Mouse (Mus musculus): ENCODE results near the gene Scamp2. TPM values are rescaled to one million over a fixed set of nuclear protein-coding genes. Genes with fewer than 3 reads are reported as not detected.

The Scamp2 gene
- polyA plus RNA-seq, 1 experiment, result 35.5 TPM

- no peak overlapping the region; the same call in 1 of the 2 replicates for H3K27ac ChIP-seq (ENCODE audit: insufficient read depth, low read length)
- TF ChIP-seq POLR2A (IDR thresholded peaks at IDR 0.05; ENCODE audit: borderline replicate concordance, insufficient read depth, low read length), result no peak
- no peak for TF ChIP-seq CTCF (IDR thresholded peaks at IDR 0.05; ENCODE audit: borderline replicate concordance, insufficient read depth, low read depth, low read length)
- H3K4me1 ChIP-seq (ENCODE audit: control insufficient read depth, insufficient read depth, low read length), result peaks cover 44% of the 10 kb centered on the region
- 45% methylated on average over 3 of the region's 3 CpGs for WGBS
- no peak overlapping the region for H3K4me3 ChIP-seq (replicated peaks; ENCODE audit: insufficient read depth, low read depth, low read length)
- no peaks in the 10 kb centered on the region for H3K27me3 ChIP-seq (ENCODE audit: control insufficient read depth, insufficient read depth, low read length)
- no peak for DNase-seq
Observed at GRCm38 (mm10) chr9:57637272-57637671, 76.5 kb downstream of the Scamp2 start.

- Histone ChIP-seq H3K4me3 (replicated peaks; ENCODE audit: insufficient read depth, low read depth, low read length) (no peak overlapping the region), H3K4me1 (ENCODE audit: control insufficient read depth, insufficient read depth, low read length) (peaks cover 45% of the 10 kb centered on the region), H3K27me3 (ENCODE audit: control insufficient read depth, insufficient read depth, low read length) (no peaks in the 10 kb centered on the region), H3K27ac (ENCODE audit: insufficient read depth, low read length) (no peak overlapping the region)
- peak in 1 of 2 experiments; percentile 35 for DNase-seq
- TF ChIP-seq POLR2A (IDR thresholded peaks at IDR 0.05; ENCODE audit: borderline replicate concordance, insufficient read depth, low read length) (no peak), CTCF (IDR thresholded peaks at IDR 0.05; ENCODE audit: borderline replicate concordance, insufficient read depth, low read depth, low read length) (no peak)
- 27% methylated on average over 6 of the region's 6 CpGs for WGBS
Observed at GRCm38 (mm10) chr9:57637741-57638322, 77.1 kb downstream of the Scamp2 start.

Other genes starting within 250 kb of the Scamp2 start
- gene Ppcdc, start 120.8 kb upstream of the Scamp2 start, polyA plus RNA-seq (2012; rRNA removed), result 20.2 and 21.2 TPM in 2 replicates
- 353 and 360 TPM in 2 replicates for gene Scamp5, start 92.9 kb upstream of the Scamp2 start, polyA plus RNA-seq (2012; rRNA removed)
- gene Rpp25, start 56.9 kb upstream of the Scamp2 start, polyA plus RNA-seq (2012; rRNA removed), result 8.0 and 11.1 TPM in 2 replicates
- 554 and 607 TPM in 2 replicates for gene Cox5a, start 39.7 kb upstream of the Scamp2 start, polyA plus RNA-seq (2012; rRNA removed)
- 10.9 and 11.0 TPM in 2 replicates for gene Fam219b, start 23.4 kb upstream of the Scamp2 start, polyA plus RNA-seq (2012; rRNA removed)
- 86.5 and 95.1 TPM in 2 replicates for gene Mpi, start 8.2 kb upstream of the Scamp2 start, polyA plus RNA-seq (2012; rRNA removed)
- gene Ulk3, start 28.5 kb downstream of the Scamp2 start, polyA plus RNA-seq (2012; rRNA removed), result 39.5 and 40.3 TPM in 2 replicates
- gene Cplx3, start 45.3 kb downstream of the Scamp2 start, polyA plus RNA-seq (2012; rRNA removed), result 1.4 and 1.5 TPM in 2 replicates
- gene Lman1l, start 59.8 kb downstream of the Scamp2 start, polyA plus RNA-seq (2012; rRNA removed), result 0.06 TPM in 1 of 2 replicates, not detected in the other
- gene Csk, start 92.7 kb downstream of the Scamp2 start, polyA plus RNA-seq (2012; rRNA removed), result 45.5 and 57.2 TPM in 2 replicates
- gene Cyp1a2, start 122.8 kb downstream of the Scamp2 start, polyA plus RNA-seq (2012; rRNA removed), result not detected in 2 replicates
- 0.10 and 0.11 TPM in 2 replicates for gene Cyp1a1, start 127.0 kb downstream of the Scamp2 start, polyA plus RNA-seq (2012; rRNA removed)
- 16.1 TPM in 2 replicates for gene Edc3, start 147.6 kb downstream of the Scamp2 start, polyA plus RNA-seq (2012; rRNA removed)
- gene Clk3, start 204.9 kb downstream of the Scamp2 start, polyA plus RNA-seq (2012; rRNA removed), result 144 TPM in 2 replicates